18 mouse cellular contexts compared by ENCODE assay signal in the genomic region with DNA sequence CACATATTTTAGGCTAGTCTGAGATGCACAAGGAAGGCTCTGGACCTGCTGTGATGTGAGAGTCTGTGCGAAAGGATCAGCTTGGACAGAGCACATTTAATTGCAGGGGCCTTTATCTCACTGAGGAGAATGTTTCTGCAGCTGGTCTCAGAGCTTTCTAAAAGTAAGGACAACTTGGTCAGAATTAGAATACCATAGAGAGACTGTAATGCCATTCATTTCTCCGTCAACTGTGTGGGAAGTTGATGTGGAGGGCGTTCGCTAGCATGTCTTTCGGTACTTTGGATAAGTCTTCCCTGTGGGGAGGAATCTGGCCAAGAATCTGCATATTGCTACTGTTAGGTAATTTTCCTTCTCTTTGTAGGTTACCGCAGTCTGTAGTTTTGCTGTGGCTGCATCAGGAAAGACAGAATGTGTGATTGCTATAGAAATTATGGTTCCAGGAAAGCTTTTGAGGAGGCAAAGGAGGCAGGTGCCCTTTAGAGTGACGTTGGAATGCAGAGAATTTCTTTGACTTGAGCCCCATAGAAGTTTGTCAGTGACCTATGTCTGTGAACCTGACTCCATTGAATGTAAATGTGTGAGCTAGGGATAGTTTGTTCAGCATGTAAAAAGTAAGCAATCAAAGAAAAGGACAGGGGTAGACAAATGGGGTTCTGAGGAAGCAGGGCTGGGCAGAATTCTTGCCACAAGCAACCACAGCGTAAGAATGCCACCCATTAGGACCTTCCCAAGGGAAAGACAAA.
DNase-seq lines count a peak whose midpoint lies in the region.
"Had no signal": no experiment of that assay in that cellular context is flagged by ENCODE, and none has a peak within 500 bp of the region (broad histone marks: within the 10 kb centered on the region; RNA-seq: fewer than 3 reads in every experiment).

No protein-coding gene starts in this region.

- peak; percentile 10 for DNase-seq in embryo, embryonic 10 days (ENCODE audit: low spot score)
- DNase-seq in embryo, embryonic 11 days = no peak
- peak; percentile 4 to 72 for DNase-seq in left cerebral cortex, postnatal 25 days (ENCODE audit: low spot score in 2 of 2)
- DNase-seq in left cerebral cortex, postnatal 10 days (ENCODE audit: extremely low spot score in 1 of 2, low spot score in 2 of 2) = no peak
- DNase-seq in right cerebral cortex, postnatal 36 days (ENCODE audit: low spot score in 2 of 2) = peak; percentile 0 to 10
- no peak for DNase-seq in right cerebral cortex, postnatal 10 days (ENCODE audit: low spot score in 2 of 2)
- DNase-seq in telencephalon, adult 2 months (ENCODE audit: low read depth, low spot score) = peak; percentile 52
- DNase-seq in cerebellum, adult 11 months = no peak
- DNase-seq: adrenal gland, postnatal 25 days; cerebellum, adult 8-10 months; cerebellum, postnatal 25 days; forebrain, postnatal 0 days; gastrocnemius, postnatal 14 days; heart, postnatal 14 days; kidney, adult 18-20 months; lung, postnatal 4 days; midbrain, embryonic 14.5 days; thymus, postnatal 14 days had no signal

- intact Hi-C loops in left cerebral cortex, postnatal 25 days (cut with DNase I) = no loop called here
- intact Hi-C loops in left cerebral cortex, postnatal 10 days (cut with DNase I) = no loop called here

Comparison
In these comparisons a context has a peak if more than half of its experiments do, and no peak if none do; other contexts are left out.
1. DNase-seq: peak in embryo, embryonic 10 days (single experiment), left cerebral cortex, postnatal 25 days (2 of 2), right cerebral cortex, postnatal 36 days (2 of 2) and telencephalon, adult 2 months (single experiment); none in embryo, embryonic 11 days (single experiment), left cerebral cortex, postnatal 10 days (0 of 2), right cerebral cortex, postnatal 10 days (0 of 2) and cerebellum, adult 11 months (single experiment).